ENCODE assay signal across 11 mouse cellular contexts in the genomic region with DNA sequence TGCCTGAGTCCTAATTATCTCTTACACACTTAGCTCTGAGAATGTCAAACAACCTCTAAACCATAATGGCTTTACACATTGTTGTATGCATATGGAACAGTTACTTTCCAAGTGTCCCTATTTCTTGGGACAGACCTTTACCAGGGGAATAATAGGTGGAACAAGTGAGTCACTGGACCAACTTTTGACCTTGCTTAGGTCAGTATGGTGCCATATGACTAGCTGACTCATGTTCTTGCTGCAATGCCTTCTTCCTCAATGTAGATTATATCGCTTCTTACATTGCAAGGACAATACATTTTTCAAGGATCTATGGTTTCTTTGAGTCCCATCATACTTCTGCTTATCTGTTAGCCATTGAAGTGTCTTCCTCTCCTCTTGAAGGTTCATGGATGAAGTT.
"Had no signal": no experiment of that assay in that cellular context is flagged by ENCODE, and none has a peak within 500 bp of the region (broad histone marks: within the 10 kb centered on the region; RNA-seq: fewer than 3 reads in every experiment).

No protein-coding gene starts in this region.

- H3K4me3 ChIP-seq: left cerebral cortex, adult 2 months; limb, embryonic 15.5 days; liver, embryonic 13.5 days; midbrain, embryonic 13.5 days had no signal

- H3K27ac ChIP-seq: left cerebral cortex, adult 2 months; limb, embryonic 15.5 days; liver, embryonic 13.5 days; midbrain, embryonic 13.5 days had no signal

- H3K4me1 ChIP-seq: limb, embryonic 15.5 days; liver, embryonic 13.5 days; midbrain, embryonic 13.5 days had no signal

- DNase-seq: kidney, adult 8-10 months; kidney, postnatal 36 days; liver, embryonic 13.5 days; lung, adult 18-20 months; lung, postnatal 4 days; thymus, adult 18-20 months; thymus, postnatal 14 days had no signal

- ATAC-seq: intestine, embryonic 16.5 days; midbrain, embryonic 13.5 days had no signal
